Mouse (Mus musculus) stomach, postnatal 0 days (tissue): ENCODE results near the gene Mrs2.
A peak's percentile ranks its signal among the peaks of the same experiment; 100 is the strongest.

Experiments used
- CTCF ChIP-seq: IDR thresholded peaks from 2 replicates; pipeline ENCODE4 v1.5.1; 2016; ENCODE audit warnings: antibody characterized with exemption, low read depth, mild to moderate bottlenecking, moderate library complexity
- EP300 ChIP-seq: optimal IDR thresholded peaks from 2 replicates; pipeline ENCODE3; 2016; ENCODE audit warnings: antibody characterized with exemption

DNA sequence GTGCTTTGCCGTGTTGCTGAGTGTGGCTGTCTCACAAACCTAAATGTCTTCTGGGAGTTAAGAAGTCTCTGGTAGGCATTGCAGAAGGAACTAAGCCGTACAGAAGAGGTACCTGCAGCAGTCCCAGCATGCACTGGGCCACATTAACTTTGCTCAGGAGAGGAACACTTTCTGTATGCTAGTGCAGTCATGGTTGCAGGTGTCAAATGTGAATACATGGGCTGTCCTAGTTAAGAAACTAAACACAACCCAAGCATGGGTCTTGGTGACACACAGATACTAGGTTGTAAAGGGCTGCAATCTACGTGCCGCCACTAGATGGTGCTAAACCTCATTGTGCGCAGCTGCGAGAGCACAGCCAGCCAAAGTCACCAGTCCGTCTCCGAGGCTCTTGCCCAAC lies 13.1 kb downstream of the Mrs2 start:
- TF ChIP-seq CTCF (peak; percentile 56), EP300 (no peak)
